Mouse (Mus musculus) ovary, postnatal 14 days (tissue): Measurements from ENCODE around the gene Mrps25.

ENCODE experiments used
- DNase-seq: peaks from one replicate; pipeline ENCODE4 v3.0.0; 2022; ENCODE audit warnings: low spot score

Mrps25 gene

DNA sequence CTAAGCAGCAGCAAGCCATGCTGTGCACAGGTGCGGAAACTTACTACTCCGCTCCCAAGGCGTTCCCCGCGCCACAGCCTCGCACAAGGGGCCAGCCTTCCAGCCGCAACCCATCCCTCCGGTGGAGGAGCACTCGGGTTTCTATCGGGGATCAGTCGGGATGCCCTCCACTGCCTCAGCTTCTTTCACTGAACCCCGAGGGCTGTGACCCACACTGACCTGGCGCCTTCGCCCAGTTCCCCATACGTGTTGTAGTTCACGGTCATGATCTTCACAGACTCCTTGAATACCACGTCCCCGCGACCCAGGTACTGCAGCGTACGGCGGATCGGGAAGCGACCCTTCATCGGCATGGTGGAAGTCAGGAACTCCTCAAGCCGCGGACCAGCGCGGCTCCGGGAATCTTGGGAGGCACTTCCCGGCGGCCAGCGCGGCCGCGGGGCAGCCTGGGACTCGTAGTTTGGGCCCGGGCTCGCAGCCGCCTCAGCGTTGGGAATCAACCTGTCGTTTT, at the start of gene Mrps25:
Gene Mrps25, minus strand, starts transcription at position 413 of the 511 bp plus-strand sequence.
- peak; percentile 57 for DNase-seq

DNA sequence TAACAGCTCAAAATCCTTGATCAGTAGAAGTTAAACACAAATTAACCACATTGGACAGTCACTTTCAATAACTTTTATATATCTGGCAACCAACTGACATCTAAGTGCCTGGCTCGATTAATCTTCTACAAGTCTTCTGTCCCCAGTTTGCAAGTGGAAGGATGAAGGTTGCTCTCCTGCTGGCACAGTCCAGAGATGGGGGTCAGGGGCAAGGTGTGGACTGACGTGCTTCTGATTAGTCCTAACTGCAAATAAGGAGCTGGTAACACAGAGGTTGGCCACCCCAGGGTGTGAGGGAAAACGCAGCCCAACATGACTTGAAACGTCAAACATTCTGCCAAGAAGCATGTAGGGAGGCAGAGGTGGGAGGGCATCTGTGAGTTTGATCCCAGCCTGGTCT, 47.9 kb upstream of the Mrps25 start:
- no peak for DNase-seq

DNA sequence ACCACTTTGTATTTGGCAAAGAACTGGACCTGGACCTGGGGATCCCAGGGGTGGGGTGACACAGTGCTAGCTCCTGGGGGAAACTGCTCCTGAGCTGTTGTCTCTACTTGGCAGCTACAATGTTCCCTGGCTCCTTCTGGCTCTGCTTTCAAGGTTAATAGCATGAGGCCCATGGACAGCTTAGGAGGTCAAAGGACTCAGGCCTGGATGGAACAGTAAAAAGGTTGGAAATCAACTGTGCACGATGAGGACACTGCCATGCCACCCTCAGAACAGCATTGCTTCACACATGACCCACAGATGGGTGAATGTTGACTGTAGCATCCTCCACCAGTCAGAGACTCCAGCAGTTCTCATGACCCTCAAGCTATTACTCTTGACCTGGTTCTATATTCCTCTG, 47.5 kb upstream of the Mrps25 start:
- DNase-seq: no peak

DNA sequence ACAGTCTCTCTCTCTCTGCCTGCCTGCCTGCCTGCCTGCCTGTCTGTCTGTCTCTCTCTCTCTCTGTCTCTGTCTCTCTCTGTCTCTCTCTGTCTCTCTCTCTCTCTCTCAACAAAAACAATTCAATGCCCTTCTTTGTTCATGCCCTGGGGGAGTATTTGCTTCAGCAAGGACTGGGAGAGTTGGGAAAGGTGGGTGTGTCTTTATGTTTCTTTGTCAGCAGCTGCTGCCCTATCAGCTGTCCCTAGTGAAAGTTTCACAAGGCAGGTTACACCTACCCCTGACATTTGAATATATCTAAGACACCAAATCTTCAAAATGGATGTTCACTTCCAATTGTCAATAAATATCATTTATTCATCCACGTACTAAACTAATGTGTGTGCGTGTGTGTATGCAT, 45.8 kb upstream of the Mrps25 start:
- no peak for DNase-seq

DNA sequence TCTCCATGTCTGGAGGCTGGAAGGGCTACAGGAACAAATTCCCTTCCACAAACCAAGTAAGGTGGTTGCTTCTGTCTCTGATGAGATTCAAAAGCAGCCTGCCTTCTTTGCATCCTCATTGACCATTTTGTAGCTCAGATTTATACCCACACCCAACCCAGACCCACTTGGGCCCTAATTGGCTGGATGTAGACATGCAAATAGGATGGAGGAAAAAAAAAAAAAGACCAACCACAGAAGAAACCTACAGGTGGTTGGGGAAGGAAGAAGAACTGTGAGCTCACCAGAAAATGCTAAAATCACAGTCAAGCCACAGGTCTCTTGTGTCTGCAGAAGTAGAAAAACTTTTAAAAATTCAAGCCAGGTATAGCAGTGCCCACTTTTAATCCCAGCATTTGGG, 45.3 kb upstream of the Mrps25 start:
- no peak for DNase-seq

GRCm38 (mm10) chr6:92224981-92225380, 41.1 kb upstream of the Mrps25 start:
- DNase-seq: peak; percentile 7

- DNase-seq: no peak
Measured at GRCm38 (mm10) chr6:92222021-92222420, 38.2 kb upstream of the Mrps25 start.

GRCm38 (mm10) chr6:92221604-92222003, 37.8 kb upstream of the Mrps25 start:
- no peak for DNase-seq

GRCm38 (mm10) chr6:92219445-92219844, 35.6 kb upstream of the Mrps25 start:
- peak; percentile 38 for DNase-seq

DNA sequence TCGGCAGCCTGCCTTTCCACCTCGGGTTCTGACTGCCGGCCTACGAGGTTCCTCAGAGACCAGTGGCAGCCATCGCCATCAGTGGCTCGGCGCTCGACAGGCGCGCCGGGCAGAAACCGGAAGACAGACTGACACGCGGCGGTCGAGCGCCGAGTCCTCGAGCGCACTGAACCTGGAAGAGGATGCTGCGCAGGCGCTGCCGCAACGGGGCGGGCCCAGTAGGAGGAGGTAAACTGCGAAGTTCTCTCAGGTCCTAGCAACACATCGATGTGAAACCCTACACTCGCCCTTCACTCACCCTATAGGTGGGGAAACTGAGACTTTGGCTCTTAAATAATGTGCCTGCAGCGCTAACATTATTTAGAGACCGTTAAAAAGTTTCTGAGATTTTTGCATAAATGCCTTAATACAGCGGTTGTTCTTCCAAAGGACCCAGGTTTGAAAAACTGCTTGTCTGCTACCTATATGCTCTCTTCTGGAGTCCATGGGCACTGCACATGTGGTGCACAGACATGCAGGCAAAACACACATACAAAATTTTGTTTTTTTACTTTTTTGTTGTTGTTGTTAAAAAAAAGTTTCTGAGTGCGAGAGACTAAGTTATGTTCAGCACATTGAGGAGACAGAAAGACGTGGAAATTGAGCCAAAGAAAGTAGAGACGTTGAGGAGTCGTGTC, 31.1 kb upstream of the Mrps25 start, which contains the start of gene Rbsn:
Gene Rbsn, minus strand, starts transcription at position 153 of the 677 bp plus-strand sequence.
- peak; percentile 75 for DNase-seq

GRCm38 (mm10) chr6:92214055-92214772, 30.4 kb upstream of the Mrps25 start:
- DNase-seq: no peak

- no peak for DNase-seq
Measured at GRCm38 (mm10) chr6:92199414-92199813, 15.6 kb upstream of the Mrps25 start.

- no peak for DNase-seq
Measured at GRCm38 (mm10) chr6:92184178-92184577, 345 bp upstream of the Mrps25 start.

DNA sequence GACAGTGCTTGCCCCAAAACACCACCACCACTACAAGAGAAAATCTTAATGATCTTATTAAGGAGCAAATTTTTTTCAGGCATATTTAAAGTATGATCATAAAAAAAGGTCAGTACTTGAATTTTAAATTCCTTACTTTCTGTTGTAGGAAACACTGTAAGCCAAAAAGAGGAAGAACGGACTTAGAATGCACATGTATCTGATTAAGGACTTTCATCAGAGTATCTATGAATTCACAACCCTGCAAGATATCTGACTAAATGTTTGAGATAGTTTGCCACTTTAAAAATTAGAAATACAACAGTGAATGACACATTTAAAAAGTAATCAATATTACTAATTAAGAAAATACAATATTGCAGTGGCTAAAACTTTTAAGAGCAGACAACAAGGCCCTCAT, 7.4 kb downstream of the Mrps25 start:
- no peak for DNase-seq

- DNase-seq: no peak
Measured at GRCm38 (mm10) chr6:92162724-92163123, 21.1 kb downstream of the Mrps25 start.

- DNase-seq: no peak
Measured at GRCm38 (mm10) chr6:92158801-92159200, 25.0 kb downstream of the Mrps25 start.

- no peak for DNase-seq
Measured at GRCm38 (mm10) chr6:92153774-92154173, 30.1 kb downstream of the Mrps25 start.

DNA sequence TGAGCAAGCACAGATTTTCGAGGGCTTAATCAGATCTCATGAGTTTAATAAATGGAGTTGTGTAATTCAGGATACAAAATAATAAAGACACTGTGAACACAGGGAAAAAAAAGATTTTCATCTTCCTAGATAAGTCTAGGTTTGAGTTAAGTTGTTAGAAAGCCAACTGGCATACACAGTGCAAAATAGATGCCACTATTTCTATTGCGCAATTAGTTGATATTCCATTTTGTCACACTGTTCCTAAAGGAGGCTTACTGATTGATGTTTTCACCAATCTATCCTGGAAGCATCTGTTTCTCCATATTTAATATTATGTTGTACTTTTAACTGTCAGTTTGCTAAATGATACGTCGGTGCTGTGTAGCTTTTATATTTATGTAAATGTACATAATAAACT, 38.0 kb downstream of the Mrps25 start:
- no peak for DNase-seq

DNA sequence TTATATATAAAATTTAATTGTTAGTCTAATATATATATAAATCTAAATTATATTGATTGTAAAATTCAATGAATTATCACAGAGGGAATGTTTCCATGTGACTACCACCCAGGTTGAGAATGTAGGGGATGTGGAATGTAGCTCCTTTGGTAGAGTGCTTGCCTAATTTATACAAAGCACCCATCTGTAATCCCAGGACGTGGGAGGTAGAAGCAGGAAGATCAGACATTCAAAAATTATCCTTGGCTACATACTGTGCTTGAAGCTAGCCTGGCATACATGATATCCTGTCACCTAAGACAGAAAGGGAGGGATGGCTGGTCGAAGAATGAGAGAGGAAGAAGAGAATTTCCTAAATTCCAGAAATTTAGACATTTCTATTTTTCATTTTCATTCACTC, 47.5 kb downstream of the Mrps25 start:
- DNase-seq: no peak

- DNase-seq: no peak
Measured at GRCm38 (mm10) chr6:92133617-92134016, 50.2 kb downstream of the Mrps25 start.

DNA sequence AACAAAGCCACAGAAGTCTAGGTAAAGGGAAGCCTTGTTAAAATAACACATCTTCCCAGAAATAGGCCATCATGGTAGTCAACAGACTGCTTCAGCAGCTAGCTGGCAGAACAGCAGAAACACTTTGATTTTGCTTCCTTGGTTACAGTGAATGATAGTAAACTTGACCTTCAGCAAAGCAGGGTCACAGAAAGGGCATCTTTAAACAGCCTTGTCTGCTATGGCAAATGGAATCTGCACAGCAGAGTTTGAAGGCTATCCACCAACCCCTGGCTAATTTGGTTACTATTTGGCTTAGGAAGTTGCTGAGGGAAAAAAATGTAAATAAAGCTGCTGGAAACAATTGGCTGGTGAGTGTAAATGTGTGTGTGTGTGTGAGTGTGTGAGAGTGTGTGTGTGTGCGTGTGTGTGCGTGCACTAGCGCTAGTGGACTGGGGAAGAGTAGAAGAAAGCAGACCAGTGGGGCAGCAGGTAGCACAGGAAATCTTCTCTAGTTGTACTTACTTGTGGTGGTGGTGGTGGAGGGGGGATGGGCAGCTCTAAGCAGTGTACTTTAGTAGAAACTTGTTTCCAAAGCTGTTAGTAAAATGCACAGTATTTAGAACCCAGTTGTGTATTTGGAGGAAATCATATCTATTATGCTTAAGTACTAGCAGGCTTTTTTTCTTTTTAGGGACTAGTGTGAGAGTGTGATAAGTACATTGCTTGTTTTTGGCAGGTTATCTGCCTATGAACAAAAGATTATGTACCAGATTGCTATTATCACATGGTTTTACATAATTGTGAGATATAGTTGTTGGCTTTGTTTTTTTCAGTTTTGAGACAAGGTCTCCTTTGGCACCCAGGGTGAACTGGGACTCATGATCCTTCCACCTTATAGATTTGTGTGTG, 51.6 kb downstream of the Mrps25 start:
- DNase-seq: no peak

GRCm38 (mm10) chr6:92131456-92131855, 52.4 kb downstream of the Mrps25 start:
- DNase-seq: no peak
